Mouse (Mus musculus) liver, embryonic 15.5 days (tissue): ENCODE results near the gene Rnf167. TPM values are rescaled to one million over a fixed set of nuclear protein-coding genes. Genes with fewer than 3 reads are reported as not detected.

Experiments
- ATAC-seq: fragments of 200-750 bp; cut with Nextera tagmentation; 2 replicates; pipeline ENCODE4 v1.8.0; 2017; ENCODE audit warnings: moderate number of reproducible peaks, mild to moderate bottlenecking, moderate library complexity; ENCODE audit not compliant: insufficient read depth
- H3K27ac ChIP-seq: fragments of 300-500 bp; sonication (generic); replicated peaks from 2 replicates; pipeline ENCODE4 v1.5.1; 2015; ENCODE audit warnings: mild to moderate bottlenecking, inconsistent platforms
- H3K27me3 ChIP-seq: fragments of 300-500 bp; sonication (generic); 2 replicates; pipeline ENCODE4 v1.6.1; 2015; ENCODE audit warnings: mild to moderate bottlenecking, inconsistent platforms
- H3K36me3 ChIP-seq: fragments of 300-500 bp; sonication (generic); replicated peaks from 2 replicates; pipeline ENCODE4 v1.6.1; 2015; ENCODE audit warnings: moderate library complexity, mild to moderate bottlenecking, inconsistent platforms
- H3K4me1 ChIP-seq: fragments of 300-500 bp; sonication (generic); replicated peaks from 2 replicates; pipeline ENCODE4 v1.6.1; 2015; ENCODE audit warnings: inconsistent platforms
- H3K4me2 ChIP-seq: fragments of 300-500 bp; sonication (generic); 2 replicates; pipeline ENCODE4 v1.6.1; 2015; ENCODE audit warnings: moderate library complexity, mild to moderate bottlenecking, inconsistent platforms
- H3K4me3 ChIP-seq: fragments of 300-500 bp; sonication (generic); replicated peaks from 2 replicates; pipeline ENCODE4 v1.5.1; 2015; ENCODE audit warnings: mild to moderate bottlenecking, inconsistent platforms
- H3K9ac ChIP-seq: fragments of 300-500 bp; sonication (generic); 2 replicates; pipeline ENCODE4 v1.6.1; 2015; ENCODE audit warnings: moderate library complexity, mild to moderate bottlenecking, inconsistent platforms
- H3K9me3 ChIP-seq: fragments of 300-500 bp; sonication (generic); replicated peaks from 2 replicates; pipeline ENCODE4 v1.6.1; 2016; ENCODE audit warnings: inconsistent platforms
- WGBS: fragments of 180-500 bp; shearing (Covaris S2); methylation state at CpG from one replicate; pipeline ENCODE4 v1.1.7; 2015; ENCODE audit warnings: mixed read lengths; ENCODE audit not compliant: insufficient replicate concordance; 5-methylcytosine and 5-hydroxymethylcytosine counted together
- polyA plus RNA-seq: library from polyadenylated mRNA; unstranded; fragments of >200 nt; fragmentation: Nextera tagmentation; extraction: Ambion mirVana; gene quantifications from 2 replicates; pipeline ENCODE4 v1.2.1, GENCODE M21; 2015

Gene Rnf167
- polyA plus RNA-seq, 1 experiment from 2014 or later: 76.8 TPM

GRCm38 (mm10) chr11:70649185-70649734 is 2.2 kb downstream of the Rnf167 start:
- Histone ChIP-seq H3K36me3 (peaks cover 57% of the 10 kb centered on the region), H3K4me2 (peak overlapping the region; percentile 99), H3K4me1 (peaks cover 69% of the 10 kb centered on the region), H3K27me3 (no peaks in the 10 kb centered on the region), H3K9me3 (no peaks in the 10 kb centered on the region), H3K27ac (peak overlapping the region; percentile 99), H3K4me3 (peak overlapping the region; percentile 82), H3K9ac (peak overlapping the region; percentile 91)
- ATAC-seq: no peak
- WGBS: 72% methylated on average over 8 of the region's 8 CpGs

GRCm38 (mm10) chr11:70650322-70651175 is 3.5 kb downstream of the Rnf167 start:
- Histone ChIP-seq H3K9me3 (no peaks in the 10 kb centered on the region), H3K27ac (peak overlapping the region; percentile 99), H3K36me3 (peaks cover 44% of the 10 kb centered on the region), H3K27me3 (peaks cover under 1% of the 10 kb centered on the region; the same call in 1 of the 2 replicates), H3K4me2 (peak overlapping the region; percentile 99), H3K4me1 (peaks cover 71% of the 10 kb centered on the region), H3K4me3 (peak overlapping the region; percentile 82), H3K9ac (peak overlapping the region; percentile 98)
- no peak for ATAC-seq
- WGBS: 36% methylated on average over 12 of the region's 12 CpGs

GRCm38 (mm10) chr11:70651391-70651790 is 4.4 kb downstream of the Rnf167 start:
- H3K4me1 ChIP-seq: peaks cover 71% of the 10 kb centered on the region
- peak overlapping the region; percentile 98 for H3K9ac ChIP-seq
- no peak for ATAC-seq
- H3K4me3 ChIP-seq: peak overlapping the region; percentile 27
- H3K36me3 ChIP-seq: peaks cover 44% of the 10 kb centered on the region
- WGBS: 34% methylated on average over 2 of the region's 2 CpGs
- peak overlapping the region; percentile 99 for H3K4me2 ChIP-seq
- peaks cover 9% of the 10 kb centered on the region for H3K27me3 ChIP-seq
- peak overlapping the region; percentile 99 for H3K27ac ChIP-seq
- no peaks in the 10 kb centered on the region for H3K9me3 ChIP-seq

- WGBS: 29% methylated on average over 12 of the region's 12 CpGs
- peak overlapping the region; percentile 98 for H3K9ac ChIP-seq
These were observed 5.2 kb downstream of the Rnf167 start for GRCm38 (mm10) chr11:70652029-70652883.

GRCm38 (mm10) chr11:70652884-70653344 is 5.9 kb downstream of the Rnf167 start:
- Histone ChIP-seq H3K9ac (peak overlapping the region; percentile 98), H3K4me2 (peak overlapping the region; percentile 99), H3K4me1 (peaks cover 83% of the 10 kb centered on the region), H3K36me3 (peaks cover 44% of the 10 kb centered on the region), H3K27me3 (peaks cover 16% of the 10 kb centered on the region), H3K9me3 (no peaks in the 10 kb centered on the region), H3K4me3 (peak overlapping the region; percentile 99), H3K27ac (peak overlapping the region; percentile 99)
- ATAC-seq: no peak
- 13% methylated on average over 6 of the region's 6 CpGs for WGBS

More at GRCm38 (mm10) chr11:70652029-70652883, 5.2 kb downstream of the Rnf167 start:
- H3K9me3 ChIP-seq: no peaks in the 10 kb centered on the region
- peaks cover 76% of the 10 kb centered on the region for H3K4me1 ChIP-seq
- peak overlapping the region; percentile 99 for H3K4me3 ChIP-seq
- no peak for ATAC-seq
- peaks cover 16% of the 10 kb centered on the region for H3K27me3 ChIP-seq
- peak overlapping the region; percentile 99 for H3K4me2 ChIP-seq
- H3K27ac ChIP-seq: peak overlapping the region; percentile 99
- peaks cover 44% of the 10 kb centered on the region for H3K36me3 ChIP-seq

GRCm38 (mm10) chr11:70653345-70654197 is 6.5 kb downstream of the Rnf167 start:
- Histone ChIP-seq H3K4me1 (peaks cover 80% of the 10 kb centered on the region), H3K4me2 (peak overlapping the region; percentile 99)
- ATAC-seq: peak; percentile 71

GRCm38 (mm10) chr11:70654198-70654922 is 7.3 kb downstream of the Rnf167 start, which contains the start of gene Pfn1:
Gene Pfn1 (minus strand): TSS chr11:70654644.
- WGBS: under 1% methylated on average over 57 of the region's 61 CpGs

More at GRCm38 (mm10) chr11:70653345-70654197, 6.5 kb downstream of the Rnf167 start:
- Histone ChIP-seq H3K9me3 (no peaks in the 10 kb centered on the region), H3K27ac (peak overlapping the region; percentile 99), H3K4me3 (peak overlapping the region; percentile 99), H3K36me3 (peaks cover 44% of the 10 kb centered on the region), H3K9ac (peak overlapping the region; percentile 98), H3K27me3 (peaks cover 16% of the 10 kb centered on the region)
- under 1% methylated on average over 63 of the region's 63 CpGs for WGBS

GRCm38 (mm10) chr11:70654923-70655570 is 8.0 kb downstream of the Rnf167 start:
- WGBS: under 1% methylated on average over 48 of the region's 48 CpGs

More at GRCm38 (mm10) chr11:70654198-70654922, 7.3 kb downstream of the Rnf167 start, which contains the start of gene Pfn1:
- H3K36me3 ChIP-seq: peaks cover 37% of the 10 kb centered on the region
- no peaks in the 10 kb centered on the region for H3K9me3 ChIP-seq
- peaks cover 16% of the 10 kb centered on the region for H3K27me3 ChIP-seq
- H3K9ac ChIP-seq: peak within 1 kb of the TSS; percentile 98
- peaks cover 72% of the 10 kb centered on the region for H3K4me1 ChIP-seq
- H3K4me3 ChIP-seq: peak within 1 kb of the TSS; percentile 99
- H3K4me2 ChIP-seq: peak within 1 kb of the TSS; percentile 99
- peak within 1 kb of the TSS; percentile 99 for H3K27ac ChIP-seq
- peak; percentile 57 for ATAC-seq

More at GRCm38 (mm10) chr11:70654923-70655570, 8.0 kb downstream of the Rnf167 start:
- peaks cover 30% of the 10 kb centered on the region for H3K36me3 ChIP-seq
- peak overlapping the region; percentile 99 for H3K4me2 ChIP-seq
- H3K27me3 ChIP-seq: peaks cover 16% of the 10 kb centered on the region
- H3K4me3 ChIP-seq: peak overlapping the region; percentile 99
- peaks cover 65% of the 10 kb centered on the region for H3K4me1 ChIP-seq
- peak; percentile 52 for ATAC-seq
- H3K27ac ChIP-seq: peak overlapping the region; percentile 99
- H3K9ac ChIP-seq: peak overlapping the region; percentile 98
- H3K9me3 ChIP-seq: no peaks in the 10 kb centered on the region
